Mouse (Mus musculus): ENCODE results near the gene Susd3. TPM values are rescaled to one million over a fixed set of nuclear protein-coding genes. Genes with fewer than 3 reads are reported as not detected.

Gene Susd3
- total RNA-seq, 2 experiments from 2014 or later, result 0.24 TPM; not detected in 1

- peak; percentile 57 for DNase-seq (ENCODE audit: low spot score)
These were observed 35.0 kb downstream of the Susd3 start for GRCm38 (mm10) chr13:49213531-49213932.

DNA sequence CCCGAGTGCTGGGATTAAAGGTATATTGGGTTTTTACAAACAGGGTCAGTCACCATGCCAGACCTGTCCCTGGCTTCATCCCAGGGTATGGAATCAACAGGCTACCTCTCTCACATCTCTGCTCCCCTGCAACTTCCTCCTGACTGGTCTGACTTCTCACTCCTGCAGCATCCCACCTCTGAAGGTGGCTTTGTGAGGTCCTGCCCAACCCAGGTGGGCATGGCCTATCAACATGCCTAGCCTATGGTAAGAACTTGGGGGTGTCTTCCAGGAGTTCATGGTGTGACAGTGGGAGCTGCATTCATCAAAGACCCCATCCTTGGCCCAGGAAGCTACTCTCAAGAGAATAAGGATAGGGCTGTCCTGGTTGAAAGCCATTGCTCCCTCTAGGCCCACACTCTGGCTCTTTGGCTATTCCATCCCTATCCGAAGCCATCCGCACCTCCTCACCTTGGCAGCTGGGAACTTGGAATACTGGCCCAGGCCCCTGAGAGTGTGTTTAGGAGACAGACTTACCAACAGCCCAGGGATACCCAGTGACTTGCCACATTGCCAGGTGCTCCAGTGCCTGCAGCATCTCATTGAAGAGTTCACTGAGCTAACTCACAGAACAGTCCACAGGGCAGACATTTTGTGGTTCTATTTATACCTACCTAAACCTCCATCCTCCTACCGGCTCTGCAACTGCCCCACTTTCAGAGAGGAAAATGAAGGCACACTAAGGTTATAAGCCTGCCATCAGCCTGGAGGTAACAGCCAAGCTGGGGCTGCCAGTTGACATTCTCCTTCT lies 35.6 kb downstream of the Susd3 start:
- no peak for DNase-seq (ENCODE audit: low spot score)

DNA sequence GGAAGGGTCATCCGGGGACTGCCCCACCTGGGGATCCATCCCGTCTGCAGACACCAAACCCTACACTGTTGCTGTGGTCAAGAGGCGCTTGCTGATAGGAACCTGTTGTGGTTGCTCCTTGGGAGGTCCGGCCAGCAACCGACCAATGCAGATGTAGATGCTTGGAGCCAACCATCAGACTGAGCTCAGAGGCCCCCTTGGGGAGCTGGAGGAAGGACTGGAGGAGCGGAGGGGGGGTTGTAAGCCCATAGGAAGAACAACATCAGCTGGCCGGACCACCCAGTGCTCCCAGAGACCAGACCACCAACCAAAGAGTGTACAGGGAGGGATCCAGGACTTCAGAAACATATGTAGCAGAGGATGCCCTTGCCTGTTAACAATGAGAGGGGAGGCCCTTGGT lies 39.2 kb downstream of the Susd3 start:
- no peak for DNase-seq (ENCODE audit: low spot score)

- no peak for DNase-seq (ENCODE audit: low spot score)
These were observed 42.2 kb downstream of the Susd3 start for GRCm38 (mm10) chr13:49206341-49206740.

GRCm38 (mm10) chr13:49205381-49205998 lies 43.0 kb downstream of the Susd3 start:
- peak; percentile 83 for DNase-seq (ENCODE audit: low spot score)

- no peak for DNase-seq (ENCODE audit: low spot score)
These were observed 46.0 kb downstream of the Susd3 start for GRCm38 (mm10) chr13:49202556-49202955.

DNA sequence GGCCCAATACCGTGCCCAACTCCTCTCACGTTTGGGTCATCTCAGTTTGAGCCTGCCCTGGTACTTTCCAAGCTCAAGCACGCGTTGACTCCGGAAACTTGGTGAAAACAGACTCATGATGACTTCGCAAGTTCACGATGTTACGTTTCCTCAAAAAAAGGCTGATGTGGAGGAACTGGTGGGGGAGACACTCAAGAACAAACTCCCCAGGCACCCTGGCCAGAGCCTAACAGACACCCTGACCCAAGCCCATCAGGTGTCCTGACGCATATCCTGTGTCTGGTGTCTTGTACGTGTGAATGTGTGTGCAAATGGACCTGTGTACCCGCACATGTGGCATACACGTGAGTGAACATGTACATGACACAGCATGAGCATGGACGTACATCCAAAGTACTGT lies 47.8 kb downstream of the Susd3 start:
- no peak for DNase-seq (ENCODE audit: low spot score)

- DNase-seq (ENCODE audit: low spot score), result no peak
These were observed 48.6 kb downstream of the Susd3 start for GRCm38 (mm10) chr13:49199891-49200290.

GRCm38 (mm10) chr13:49198734-49199133 lies 49.8 kb downstream of the Susd3 start:
- no peak for DNase-seq (ENCODE audit: low spot score)

DNA sequence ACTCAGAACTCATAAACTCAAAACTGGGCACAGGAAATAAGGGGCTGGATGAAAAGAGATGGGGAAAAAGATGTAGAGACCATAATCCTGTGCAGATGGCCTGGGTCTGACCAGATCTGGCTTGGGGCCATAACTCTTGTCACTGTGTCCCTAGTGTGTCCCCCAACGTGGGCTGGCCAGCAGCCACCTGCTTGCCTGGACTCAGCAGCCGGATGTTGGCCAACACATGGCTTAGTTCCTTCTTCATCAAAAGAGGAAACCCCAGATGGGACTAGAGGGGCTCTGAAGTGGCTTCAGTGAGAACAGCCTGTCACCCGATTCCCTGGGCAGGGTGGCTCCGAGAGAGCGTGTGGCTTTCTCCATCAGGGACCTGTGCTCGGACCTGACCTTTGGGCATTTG lies 51.7 kb downstream of the Susd3 start:
- DNase-seq (ENCODE audit: low spot score), result peak; percentile 33

DNA sequence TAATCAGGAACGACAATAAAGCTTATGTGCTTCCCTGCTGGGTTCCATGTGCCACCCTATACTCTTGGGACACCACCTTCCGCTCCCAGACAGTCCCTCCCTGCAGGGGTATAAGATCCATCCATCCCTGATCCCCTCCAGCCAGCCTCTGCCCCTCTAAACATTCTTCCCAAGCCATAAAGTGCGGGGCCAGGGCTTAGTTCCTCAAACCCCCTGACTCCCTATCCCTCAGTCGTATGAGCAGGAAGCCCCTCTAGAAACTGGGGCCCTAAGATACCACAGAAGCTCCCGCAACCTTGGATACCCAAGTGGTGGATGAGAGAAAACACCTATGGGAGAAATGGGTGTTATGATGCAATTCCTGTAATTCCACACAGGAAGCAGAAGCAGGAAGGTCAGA lies 52.3 kb downstream of the Susd3 start:
- no peak for DNase-seq (ENCODE audit: low spot score)

DNA sequence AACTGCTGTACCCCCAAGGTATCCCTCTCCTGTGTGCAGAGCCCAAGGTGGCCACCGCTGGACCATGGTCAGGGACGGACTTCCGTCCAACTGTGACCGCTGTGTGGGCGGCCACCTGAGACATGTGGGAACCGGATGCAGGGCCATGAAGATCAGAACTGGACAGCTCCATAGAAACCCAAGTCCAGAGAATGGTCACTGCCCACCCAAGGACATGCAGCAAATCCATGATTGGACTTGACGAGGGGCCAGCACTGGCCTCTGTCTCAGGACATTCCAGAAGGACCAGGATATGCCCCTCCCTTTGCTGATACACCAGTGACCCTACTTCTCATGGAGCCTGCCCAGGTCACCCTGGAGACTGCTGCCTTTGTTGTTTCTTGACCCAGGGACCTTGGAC lies 52.9 kb downstream of the Susd3 start:
- DNase-seq (ENCODE audit: low spot score), result no peak

DNA sequence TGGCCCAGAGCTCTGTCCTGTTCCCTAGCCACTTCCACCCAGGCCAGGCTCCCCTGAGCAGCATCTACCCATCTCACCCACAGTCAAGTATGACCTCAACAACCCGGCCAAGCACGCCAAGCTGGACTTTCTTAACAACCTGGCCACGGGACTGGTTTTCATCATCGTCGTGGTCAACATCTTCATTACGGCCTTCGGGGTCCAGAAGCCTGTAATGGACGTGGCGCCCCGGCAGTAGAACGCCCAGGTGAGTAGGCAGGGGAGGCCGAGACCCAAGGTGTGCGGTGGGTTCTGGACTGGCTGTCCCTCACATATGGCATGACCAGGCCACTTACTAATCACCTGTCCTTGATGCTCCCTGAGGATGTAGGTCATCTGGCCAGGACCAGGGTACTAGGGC lies 53.7 kb downstream of the Susd3 start:
- DNase-seq (ENCODE audit: low spot score), result no peak

GRCm38 (mm10) chr13:49193650-49194049 lies 54.9 kb downstream of the Susd3 start:
- no peak for DNase-seq (ENCODE audit: low spot score)

- DNase-seq (ENCODE audit: low spot score), result no peak
These were observed 56.2 kb downstream of the Susd3 start for GRCm38 (mm10) chr13:49192156-49192855.

DNA sequence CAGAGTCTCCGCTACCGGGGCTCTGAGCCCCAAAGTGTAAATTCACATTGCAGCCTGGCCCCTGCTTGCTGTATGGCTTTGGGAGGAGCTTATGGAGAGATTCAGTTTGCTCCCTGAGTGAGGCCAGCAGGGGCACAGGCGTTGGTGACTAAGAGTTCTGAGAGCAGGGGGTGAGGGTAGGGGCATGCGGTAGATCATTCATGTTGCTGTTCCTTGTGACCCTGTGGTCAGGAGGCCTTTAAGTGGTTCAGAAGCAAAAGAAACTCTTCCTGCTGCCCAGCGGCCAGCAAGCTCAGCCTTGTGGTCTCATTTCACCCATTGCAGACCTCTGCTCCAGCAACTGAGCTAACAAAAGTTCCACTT lies 56.9 kb downstream of the Susd3 start:
- no peak for DNase-seq (ENCODE audit: low spot score)

GRCm38 (mm10) chr13:49190876-49191672 lies 57.4 kb downstream of the Susd3 start:
- no peak for DNase-seq (ENCODE audit: low spot score)

DNA sequence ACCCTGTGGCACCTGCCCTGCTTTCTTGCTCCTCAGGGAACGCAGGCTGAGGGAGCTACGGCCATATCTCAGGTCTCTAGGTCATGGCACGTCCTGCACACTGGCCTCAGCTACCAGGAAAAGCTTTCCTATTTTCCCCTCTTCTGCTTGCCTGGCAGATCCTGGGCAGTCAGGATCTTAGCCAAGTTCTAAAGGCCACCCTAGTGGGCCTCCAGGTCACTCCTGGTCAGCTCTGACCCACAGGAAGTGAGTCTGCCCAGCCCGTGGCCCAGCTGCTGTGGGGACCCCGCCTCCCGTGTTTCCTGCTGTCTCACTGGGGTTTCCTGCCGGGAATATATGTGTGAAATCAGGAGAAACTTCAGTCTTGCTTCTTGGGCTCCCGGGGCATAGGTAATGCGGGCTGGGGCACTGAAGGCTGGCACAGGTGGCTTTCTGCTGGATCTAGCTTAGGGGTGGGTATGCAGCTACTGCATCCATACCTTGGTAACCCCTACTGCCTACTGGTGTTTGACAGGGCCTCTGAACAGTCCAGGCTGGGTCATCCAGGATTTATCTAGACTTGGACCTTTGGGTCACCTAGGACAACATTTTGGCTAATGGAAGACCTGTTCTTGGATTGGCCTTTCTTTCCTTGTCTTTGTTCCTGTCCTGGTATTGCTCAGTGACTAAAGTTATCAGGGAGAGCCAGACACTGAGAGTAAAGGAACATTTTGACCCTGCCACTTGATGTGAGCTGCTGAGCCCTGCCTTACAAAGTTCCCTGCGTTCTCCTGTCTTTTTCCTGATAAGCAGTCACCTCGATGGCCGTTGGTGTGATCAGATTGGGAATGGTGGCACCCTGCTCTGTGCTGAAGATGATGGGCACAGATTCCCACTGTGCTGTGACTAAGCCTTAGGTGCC lies 58.3 kb downstream of the Susd3 start:
- DNase-seq (ENCODE audit: low spot score), result no peak

GRCm38 (mm10) chr13:49188966-49189360 lies 59.5 kb downstream of the Susd3 start:
- DNase-seq (ENCODE audit: low spot score), result no peak

DNA sequence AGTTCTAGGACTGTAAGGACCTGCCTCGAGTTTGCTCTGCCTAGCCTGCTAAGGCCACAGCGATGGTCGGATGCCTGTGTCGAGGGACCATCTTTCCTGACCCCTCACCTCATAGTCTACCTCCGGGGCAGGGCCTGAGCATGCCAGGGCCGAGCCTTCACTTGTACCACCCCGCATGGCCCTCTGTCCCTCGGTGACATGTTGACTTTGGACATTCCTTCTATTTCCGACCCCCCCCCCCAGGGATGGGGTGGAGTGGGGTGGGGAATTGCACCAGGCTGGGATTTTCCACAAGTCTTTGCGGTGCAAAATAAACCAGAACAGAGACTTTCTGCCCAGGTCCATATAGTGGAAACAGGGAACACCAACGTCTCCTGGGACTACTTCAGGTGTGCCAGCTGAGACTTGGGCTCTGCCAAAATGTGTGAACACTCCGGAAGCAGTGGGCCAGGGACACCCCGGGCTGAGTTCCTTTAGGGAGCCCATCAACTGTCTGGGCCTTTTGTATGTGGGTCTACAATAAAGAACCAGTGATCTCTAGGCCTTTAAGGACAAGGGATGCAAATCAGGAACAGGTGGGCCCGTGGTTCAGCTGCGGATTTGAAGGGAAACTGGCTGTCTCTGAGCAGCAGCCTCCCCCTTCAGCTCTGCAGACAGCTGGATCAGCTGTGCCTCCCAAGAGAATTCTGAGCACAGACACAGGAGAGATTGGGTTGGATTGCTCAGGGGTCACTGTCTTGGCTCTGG lies 60.1 kb downstream of the Susd3 start:
- DNase-seq (ENCODE audit: low spot score), result no peak

Measured in gastrocnemius, adult 18-20 months (tissue).